Mouse (Mus musculus): ENCODE measurements at regions not wholly inside any gene's neighbourhood (a gene's known extent, or its start where the extent isn't known, plus 50 kb on each side); places are given as distances from the start of the nearest gene placed in this dataset.

DNA sequence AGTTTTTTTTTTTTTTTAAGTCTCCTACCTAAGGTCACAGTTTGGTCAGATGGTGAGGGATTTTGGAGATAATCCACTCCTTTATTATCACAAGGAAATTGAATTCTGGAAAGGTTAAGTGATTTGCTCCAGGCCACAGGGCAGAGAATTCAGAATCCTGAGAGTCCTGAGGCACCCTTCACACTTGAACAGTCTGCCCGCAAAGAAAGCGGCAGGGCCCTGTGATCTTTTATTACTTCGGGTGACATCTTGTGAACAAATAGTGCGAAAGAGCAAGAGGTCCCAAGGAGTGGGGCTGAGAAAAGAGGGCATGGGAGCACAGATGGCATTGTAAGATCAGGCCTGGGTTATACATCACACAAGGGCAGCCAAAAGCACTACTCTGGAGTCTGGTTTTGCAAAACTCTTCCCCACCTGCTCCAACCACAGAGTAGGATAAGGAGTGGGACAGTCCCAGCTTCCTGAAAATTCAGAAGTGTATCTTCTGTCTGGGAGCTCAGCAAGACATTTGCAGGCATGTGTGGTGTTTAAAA is 150.5 kb upstream of the Wdr11 start:
- no peak for DNase-seq

DNA sequence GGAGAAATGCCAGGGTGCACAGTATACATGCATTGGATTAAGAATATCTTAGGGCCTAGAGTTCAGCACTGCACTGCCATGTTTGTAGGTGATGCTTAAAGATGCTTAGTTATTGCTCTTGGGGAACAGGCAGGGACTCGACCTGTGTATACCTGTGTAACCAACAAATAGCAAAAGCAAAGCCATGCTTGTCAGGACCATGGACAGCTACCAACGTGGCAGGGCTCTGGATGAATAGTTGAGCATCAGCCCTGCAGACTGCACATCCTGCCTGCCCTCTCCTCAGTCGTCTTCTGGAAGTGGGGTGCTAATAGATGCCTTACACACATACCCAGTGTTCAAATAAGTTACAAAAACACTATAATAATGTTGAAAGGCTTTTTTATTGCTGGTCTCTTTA is 122.2 kb upstream of the Wdr11 start:
- peak; percentile 10 for DNase-seq

- peak; percentile 9 for DNase-seq
These were observed 107.9 kb upstream of the Wdr11 start for GRCm38 (mm10) chr7:129483736-129484135.

GRCm38 (mm10) chr7:129506894-129507293 is 84.8 kb upstream of the Wdr11 start:
- DNase-seq: no peak

- no peak for DNase-seq
These were observed 82.0 kb upstream of the Wdr11 start for GRCm38 (mm10) chr7:129509631-129510132.

- no peak for DNase-seq
These were observed 77.0 kb upstream of the Wdr11 start for GRCm38 (mm10) chr7:129514619-129515018.

- no peak for DNase-seq
These were observed 67.2 kb upstream of the Wdr11 start for GRCm38 (mm10) chr7:129524369-129524915.

DNA sequence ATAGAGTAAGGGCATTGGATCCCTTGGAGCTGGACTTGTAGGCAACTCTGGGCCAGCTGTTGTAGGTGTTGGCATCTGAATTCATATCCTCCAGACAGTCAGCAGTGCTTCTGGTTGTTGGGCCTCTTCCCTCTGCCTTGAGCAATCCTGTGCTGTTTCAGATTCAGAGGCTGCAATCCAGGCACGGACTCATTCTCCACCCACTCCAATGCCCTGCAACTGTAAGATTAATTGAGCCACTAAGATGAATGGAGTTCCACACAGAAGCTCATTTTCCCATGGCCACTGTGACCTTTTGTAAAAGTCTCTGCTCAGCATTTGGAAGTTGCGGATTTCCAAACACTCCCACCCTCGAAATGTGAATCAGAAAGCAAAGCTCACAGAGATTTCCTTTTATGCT is 65.7 kb upstream of the Wdr11 start:
- no peak for DNase-seq

DNA sequence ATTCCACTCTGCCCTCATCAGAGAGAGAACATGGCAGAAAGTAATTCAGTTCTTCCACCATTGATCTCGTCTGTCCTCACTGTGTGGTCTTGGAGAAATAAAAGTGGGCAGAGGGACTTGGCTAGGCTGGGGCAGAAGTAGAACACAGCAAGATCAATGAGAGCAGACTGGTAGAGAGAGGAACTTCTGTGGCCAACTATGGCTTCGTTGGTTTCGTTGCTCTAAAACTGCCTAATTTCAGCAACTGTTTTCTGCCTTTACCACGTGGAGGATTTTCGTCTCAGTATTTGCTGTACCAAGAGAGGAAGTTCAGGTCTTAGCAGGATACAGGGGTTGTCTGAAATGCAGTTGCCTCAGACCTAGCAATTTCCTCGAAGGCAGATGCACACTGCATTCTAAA is 63.4 kb upstream of the Wdr11 start:
- DNase-seq: no peak

- no peak for DNase-seq
These were observed 58.2 kb upstream of the Wdr11 start for GRCm38 (mm10) chr7:129533366-129533905.

Measured in right cerebral cortex, postnatal 14 days (tissue).